In genomic region chr1:86440887-86441723, GRCm38 (mm10) we compare ENCODE assay signal across 8 mouse cellular contexts. TPM values are rescaled to one million over a fixed set of nuclear protein-coding genes. Genes with fewer than 3 reads are reported as not detected.
A peak's percentile ranks its signal among the peaks of the same experiment; 100 is the strongest.
DNase-seq lines count a peak whose midpoint lies in the region; ATAC-seq and TF ChIP-seq lines count a peak whose summit lies in the region.

No protein-coding gene starts in this region.

- peak overlapping the region; percentile 88 for H3K9ac ChIP-seq in heart, embryonic 13.5 days
- peak overlapping the region; percentile 72 for H3K9ac ChIP-seq in kidney, postnatal 0 days (ENCODE audit: low read depth, low read length)
- peak overlapping the region; percentile 95 for H3K9ac ChIP-seq in lung, embryonic 16.5 days (ENCODE audit: low read length)

- peaks cover 8% of the 10 kb centered on the region for H3K79me2 ChIP-seq in C2C12 (ENCODE audit: control insufficient read depth, insufficient read depth)

- H3K9me3 ChIP-seq in heart, embryonic 13.5 days, result no peaks in the 10 kb centered on the region
- no peaks in the 10 kb centered on the region for H3K9me3 ChIP-seq in kidney, postnatal 0 days (replicated peaks; ENCODE audit: low read length)
- no peaks in the 10 kb centered on the region for H3K9me3 ChIP-seq in lung, embryonic 16.5 days (ENCODE audit: control insufficient read depth, low read length)

- H3K4me3 ChIP-seq in C2C12 (ENCODE audit: insufficient read depth, poor library complexity, severe bottlenecking), result peak overlapping the region; percentile 39
- H3K4me3 ChIP-seq in heart, embryonic 13.5 days, result peak overlapping the region; percentile 56
- H3K4me3 ChIP-seq in kidney, postnatal 0 days (replicated peaks; ENCODE audit: low read depth, low read length), result peak overlapping the region; percentile 29
- H3K4me3 ChIP-seq in lung, embryonic 16.5 days (ENCODE audit: low read length), result peak overlapping the region; percentile 56

- H3K27ac ChIP-seq in heart, embryonic 13.5 days (replicated peaks), result peak overlapping the region; percentile 100
- peak overlapping the region; percentile 98 for H3K27ac ChIP-seq in kidney, postnatal 0 days
- H3K27ac ChIP-seq in lung, embryonic 16.5 days (ENCODE audit: low read length), result peak overlapping the region; percentile 100

- no peak for ATAC-seq in heart, embryonic 13.5 days (ENCODE audit: extremely low read depth, insufficient number of reproducible peaks, low FRiP score, low TSS enrichment)
- peak; percentile 48 for ATAC-seq in kidney, postnatal 0 days (replicated peaks; ENCODE audit: low FRiP score, low read depth)
- peak; percentile 50 for ATAC-seq in lung, embryonic 16.5 days (ENCODE audit: low read depth)
- ATAC-seq in neutrophil, adult 5-6 weeks (ENCODE audit: extremely low read depth, insufficient number of reproducible peaks, low FRiP score, poor library complexity, severe bottlenecking), result peak; percentile 45

- peaks cover 69% of the 10 kb centered on the region for H3K4me1 ChIP-seq in heart, embryonic 13.5 days
- peaks cover 17% of the 10 kb centered on the region for H3K4me1 ChIP-seq in kidney, postnatal 0 days (replicated peaks; ENCODE audit: insufficient read depth, low read length)
- H3K4me1 ChIP-seq in lung, embryonic 16.5 days (replicated peaks; ENCODE audit: control insufficient read depth, insufficient read depth, low read length), result peaks cover 41% of the 10 kb centered on the region

- TF ChIP-seq CTCF in C2C12 (IDR thresholded peaks at IDR 0.05; ENCODE audit: control insufficient read depth, insufficient read depth, insufficient read length), result no peak
- no peak for TF ChIP-seq CTCF in kidney, postnatal 0 days (IDR thresholded peaks at IDR 0.05; ENCODE audit: low read depth)

- 2% methylated on average over 24 of the region's 29 CpGs for WGBS in heart, embryonic 13.5 days
- under 1% methylated on average over 29 of the region's 29 CpGs for WGBS in kidney, postnatal 0 days
- under 1% methylated on average over 28 of the region's 29 CpGs for WGBS in lung, embryonic 16.5 days

- no peaks in the 10 kb centered on the region for H3K27me3 ChIP-seq in C2C12 (ENCODE audit: control insufficient read depth, insufficient read depth, insufficient read length)
- H3K27me3 ChIP-seq in heart, embryonic 13.5 days (replicated peaks), result no peaks in the 10 kb centered on the region
- no peaks in the 10 kb centered on the region for H3K27me3 ChIP-seq in kidney, postnatal 0 days (ENCODE audit: insufficient read depth, low read length)
- H3K27me3 ChIP-seq in lung, embryonic 16.5 days (ENCODE audit: control insufficient read depth, insufficient read depth, low read depth, low read length), result no peaks in the 10 kb centered on the region

- no peaks in the 10 kb centered on the region for H3K36me3 ChIP-seq in C2C12 (ENCODE audit: control insufficient read depth, insufficient read depth)
- H3K36me3 ChIP-seq in heart, embryonic 13.5 days, result no peaks in the 10 kb centered on the region
- H3K36me3 ChIP-seq in kidney, postnatal 0 days (ENCODE audit: insufficient read depth, low read length), result no peaks in the 10 kb centered on the region
- no peaks in the 10 kb centered on the region for H3K36me3 ChIP-seq in lung, embryonic 16.5 days (ENCODE audit: control insufficient read depth, insufficient read depth, low read length)

- no peaks in the 10 kb centered on the region for H3K79me3 ChIP-seq in C2C12 (ENCODE audit: low read depth)

- H3K4me2 ChIP-seq in heart, embryonic 13.5 days, result peak overlapping the region; percentile 93
- peak overlapping the region; percentile 63 for H3K4me2 ChIP-seq in kidney, postnatal 0 days (ENCODE audit: low read length)
- peak overlapping the region; percentile 94 for H3K4me2 ChIP-seq in lung, embryonic 16.5 days (ENCODE audit: low read depth, low read length)

- peak; percentile 80 for DNase-seq in NIH3T3 (ENCODE audit: low read depth)
- DNase-seq in embryo, embryonic 11 days, result peak; percentile 81
- peak; percentile 86 for DNase-seq in kidney, postnatal 0 days (ENCODE audit: low spot score)
- peak; percentile 81 for DNase-seq in thymus, postnatal 4 days

- H3ac ChIP-seq in C2C12 (ENCODE audit: control insufficient read depth, insufficient read length, low read depth), result peak overlapping the region; percentile 92

TF ChIP-seq in C2C12, 6 proteins besides CTCF, POLR2A, EP300 and RAD21:
- no peak for TF ChIP-seq CEBPB (IDR thresholded peaks at IDR 0.05; ENCODE audit: low read depth)
- peak; percentile 44 for TF ChIP-seq USF1 (IDR thresholded peaks at IDR 0.05; ENCODE audit: low read depth)
- TF ChIP-seq MYOD1 (IDR thresholded peaks at IDR 0.05; ENCODE audit: control insufficient read depth, insufficient read length, low read depth), result peak; percentile 24
- no peak for TF ChIP-seq FOSL1 (IDR thresholded peaks at IDR 0.05; ENCODE audit: insufficient read depth, low read length, poor library complexity, severe bottlenecking)
- TF ChIP-seq MYOG (IDR thresholded peaks at IDR 0.05; ENCODE audit: control insufficient read depth, extremely low read depth, insufficient read length), result no peak
- TF ChIP-seq MAX (IDR thresholded peaks at IDR 0.05), result peak; percentile 65

RNA-seq across cellular contexts. Expression of gene Tex44, which starts 15.0 kb away (rescaled TPM):
- polyA plus RNA-seq in C2C12 (2012; fragmentation: generic; extraction: Trizol), result not detected
- polyA plus RNA-seq in heart, embryonic 13.5 days (2015; fragmentation: Nextera tagmentation; extraction: Ambion mirVana), result not detected in 2 replicates
- polyA plus RNA-seq in kidney, postnatal 0 days (2015; fragmentation: Nextera tagmentation; extraction: Ambion mirVana), result not detected in 2 replicates
- polyA plus RNA-seq in lung, embryonic 16.5 days (2015; fragmentation: Nextera tagmentation; extraction: Ambion mirVana), result not detected in 2 replicates
- not detected in 2 replicates for total RNA-seq in neutrophil, adult 5-6 weeks (2017)

RNA-seq across cellular contexts. Expression of gene Nmur1, which starts 15.1 kb away (rescaled TPM):
- polyA plus RNA-seq in C2C12 (2012; fragmentation: generic; extraction: Trizol), result 0.02 TPM
- not detected in 2 replicates for polyA plus RNA-seq in heart, embryonic 13.5 days (2015; fragmentation: Nextera tagmentation; extraction: Ambion mirVana)
- not detected in 2 replicates for polyA plus RNA-seq in kidney, postnatal 0 days (2015; fragmentation: Nextera tagmentation; extraction: Ambion mirVana)
- polyA plus RNA-seq in lung, embryonic 16.5 days (2015; fragmentation: Nextera tagmentation; extraction: Ambion mirVana), result 0.49 and 0.63 TPM in 2 replicates
- not detected in 2 replicates for total RNA-seq in neutrophil, adult 5-6 weeks (2017)
